Comparison of ENCODE assay signal across 8 mouse cellular contexts in the genomic region with DNA sequence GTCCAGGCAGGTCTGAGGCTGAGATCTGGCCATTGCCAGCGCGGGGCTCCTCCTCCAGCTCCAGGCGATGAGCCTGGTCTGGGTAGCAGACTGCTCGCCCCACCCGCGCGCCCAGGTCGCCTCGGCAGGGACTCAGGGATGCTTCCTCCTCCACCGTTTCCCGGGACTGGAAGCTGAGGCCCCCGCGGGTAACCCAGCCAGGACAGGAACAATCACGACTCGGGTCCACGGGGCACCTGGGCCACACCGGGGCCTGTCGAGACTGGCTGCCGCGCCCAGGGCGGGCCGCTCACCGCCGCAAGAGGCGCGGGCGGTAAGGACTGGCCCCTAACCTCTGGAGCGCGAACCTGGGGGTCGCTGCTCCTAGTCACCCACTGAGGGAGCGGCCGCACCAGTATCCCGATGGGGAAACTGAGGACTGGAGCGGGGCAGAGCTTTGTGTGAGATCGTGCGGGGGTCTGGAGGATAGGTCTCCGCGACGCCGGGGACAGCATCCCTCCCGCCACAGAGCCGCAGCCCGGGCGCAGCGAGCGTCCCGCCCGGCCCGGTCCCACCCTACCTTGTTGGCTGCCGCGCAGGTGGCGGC. TPM values are rescaled to one million over a fixed set of nuclear protein-coding genes. Genes with fewer than 3 reads are reported as not detected.
DNase-seq lines count a peak whose midpoint lies in the region; ATAC-seq lines count a peak whose summit lies in the region.

No protein-coding gene starts in this region.

- H3K27me3 ChIP-seq in embryonic facial prominence, embryonic 12.5 days: peaks cover 53% of the 10 kb centered on the region
- H3K27me3 ChIP-seq in intestine, embryonic 14.5 days (replicated peaks; ENCODE audit: control insufficient read depth, insufficient read depth, low read length): peaks cover 34% of the 10 kb centered on the region
- H3K27me3 ChIP-seq in stomach, embryonic 14.5 days (ENCODE audit: control insufficient read depth, insufficient read depth, low read length): peaks cover 9% of the 10 kb centered on the region

- H3K9me3 ChIP-seq in embryonic facial prominence, embryonic 12.5 days: no peaks in the 10 kb centered on the region
- H3K9me3 ChIP-seq in intestine, embryonic 14.5 days (ENCODE audit: control insufficient read depth, low read length): no peaks in the 10 kb centered on the region
- no peaks in the 10 kb centered on the region for H3K9me3 ChIP-seq in stomach, embryonic 14.5 days (ENCODE audit: control insufficient read depth, low read depth, low read length)

- 1% methylated on average over 50 of the region's 52 CpGs for WGBS in embryonic facial prominence, embryonic 12.5 days
- under 1% methylated on average over 52 of the region's 52 CpGs for WGBS in intestine, embryonic 14.5 days
- WGBS in stomach, embryonic 14.5 days: under 1% methylated on average over 36 of the region's 52 CpGs

- peaks cover 12% of the 10 kb centered on the region; the same call in 1 of the 2 replicates for H3K4me1 ChIP-seq in embryonic facial prominence, embryonic 12.5 days
- no peaks in the 10 kb centered on the region for H3K4me1 ChIP-seq in intestine, embryonic 14.5 days (replicated peaks; ENCODE audit: control insufficient read depth, insufficient read depth, low read length)
- no peaks in the 10 kb centered on the region for H3K4me1 ChIP-seq in stomach, embryonic 14.5 days (ENCODE audit: control insufficient read depth, insufficient read depth, low read length)

- H3K36me3 ChIP-seq in embryonic facial prominence, embryonic 12.5 days: no peaks in the 10 kb centered on the region
- H3K36me3 ChIP-seq in intestine, embryonic 14.5 days (ENCODE audit: control insufficient read depth, insufficient read depth, low read length): no peaks in the 10 kb centered on the region
- H3K36me3 ChIP-seq in stomach, embryonic 14.5 days (ENCODE audit: control insufficient read depth, insufficient read depth, low read length): no peaks in the 10 kb centered on the region

- no peak overlapping the region for H3K27ac ChIP-seq in embryonic facial prominence, embryonic 12.5 days
- no peak overlapping the region for H3K27ac ChIP-seq in intestine, embryonic 14.5 days (ENCODE audit: low read depth)
- H3K27ac ChIP-seq in stomach, embryonic 14.5 days (ENCODE audit: low read length): peak overlapping the region; percentile 11; the same call in 1 of the 2 replicates

- ATAC-seq in CD4-positive, CD25-positive, alpha-beta regulatory T cell, adult 4 months: no peak
- ATAC-seq in embryonic facial prominence, embryonic 12.5 days (ENCODE audit: insufficient number of reproducible peaks, insufficient read depth, low FRiP score, low TSS enrichment): peak; percentile 16; the same call in 1 of the 2 replicates
- ATAC-seq in intestine, embryonic 14.5 days (replicated peaks; ENCODE audit: low FRiP score, low TSS enrichment, low read depth): peak; percentile 10; the same call in 1 of the 2 replicates
- 0 out of 2 replicates have a peak, but pooled peaks have one; percentile 3 for ATAC-seq in stomach, embryonic 14.5 days (ENCODE audit: insufficient number of reproducible peaks, insufficient read depth, low FRiP score, low read depth)

- H3K9ac ChIP-seq in embryonic facial prominence, embryonic 12.5 days: peak overlapping the region; percentile 52
- H3K9ac ChIP-seq in intestine, embryonic 14.5 days (ENCODE audit: low read length): peak overlapping the region; percentile 55
- H3K9ac ChIP-seq in stomach, embryonic 14.5 days (replicated peaks; ENCODE audit: low read depth, low read length): peak overlapping the region; percentile 46

- peak; percentile 56 for DNase-seq in CD4-positive, CD25-positive, alpha-beta regulatory T cell, adult 2 months (ENCODE audit: low read depth, low spot score)
- peak; percentile 24 for DNase-seq in ovary, postnatal 14 days (ENCODE audit: low spot score)
- no peak for DNase-seq in ovary, postnatal 10 days (ENCODE audit: low spot score)
- DNase-seq in intestine, embryonic 14.5 days (ENCODE audit: low spot score): peak; percentile 81
- peak; percentile 31 to 39 for DNase-seq in lung, postnatal 4 days

- H3K4me3 ChIP-seq in embryonic facial prominence, embryonic 12.5 days: peak overlapping the region; percentile 54
- H3K4me3 ChIP-seq in intestine, embryonic 14.5 days (ENCODE audit: low read depth, low read length): peak overlapping the region; percentile 58
- H3K4me3 ChIP-seq in stomach, embryonic 14.5 days (ENCODE audit: low read depth, low read length): peak overlapping the region; percentile 47

- H3K4me2 ChIP-seq in embryonic facial prominence, embryonic 12.5 days (replicated peaks): peak overlapping the region; percentile 95
- H3K4me2 ChIP-seq in intestine, embryonic 14.5 days (ENCODE audit: low read length): peak overlapping the region; percentile 96
- peak overlapping the region; percentile 94 for H3K4me2 ChIP-seq in stomach, embryonic 14.5 days (replicated peaks; ENCODE audit: low read depth, low read length)

RNA-seq across cellular contexts. Expression of a gene that starts 0.7 kb away (rescaled TPM):
- polyA plus RNA-seq in CD4-positive, CD25-positive, alpha-beta regulatory T cell, adult 4 months (2017; shearing (Covaris generic)): 100 to 1,000 TPM; 104 to 110 TPM
- polyA plus RNA-seq in embryonic facial prominence, embryonic 12.5 days (2016; fragmentation: Nextera tagmentation; extraction: Ambion mirVana): 7.3 and 7.9 TPM in 2 replicates
- 28.0 and 36.1 TPM in 2 replicates for polyA plus RNA-seq in intestine, embryonic 14.5 days (2014; fragmentation: Nextera tagmentation; extraction: Ambion mirVana)
- polyA plus RNA-seq in stomach, embryonic 14.5 days (2014; fragmentation: Nextera tagmentation; extraction: Ambion mirVana): 10.8 and 11.7 TPM in 2 replicates

RNA-seq across cellular contexts. Expression of a gene that starts 48.7 kb away (rescaled TPM):
- under 1 TPM; 0.18 to 0.58 TPM for polyA plus RNA-seq in CD4-positive, CD25-positive, alpha-beta regulatory T cell, adult 4 months (2017; shearing (Covaris generic))
- 2.0 and 2.6 TPM in 2 replicates for polyA plus RNA-seq in embryonic facial prominence, embryonic 12.5 days (2016; fragmentation: Nextera tagmentation; extraction: Ambion mirVana)
- polyA plus RNA-seq in intestine, embryonic 14.5 days (2014; fragmentation: Nextera tagmentation; extraction: Ambion mirVana): 3.5 and 4.8 TPM in 2 replicates
- polyA plus RNA-seq in stomach, embryonic 14.5 days (2014; fragmentation: Nextera tagmentation; extraction: Ambion mirVana): 2.2 and 2.3 TPM in 2 replicates
